Mouse (Mus musculus) heart, embryonic 14.5 days (tissue): ENCODE results near the gene Ugt1a7c. TPM values are rescaled to one million over a fixed set of nuclear protein-coding genes. Genes with fewer than 3 reads are reported as not detected.
A peak's percentile ranks its signal among the peaks of the same experiment; 100 is the strongest.

Experiments
- ATAC-seq: fragments of 200-750 bp; cut with Nextera tagmentation; 2 replicates; pipeline ENCODE4 v1.8.0; 2017; ENCODE audit warnings: low read depth, moderate TSS enrichment; ENCODE audit not compliant: insufficient number of reproducible peaks, insufficient read depth, low FRiP score
- H3K27ac ChIP-seq, 2 experiments: fragments of 200-500 bp in 1 of 2; fragments of 300-500 bp in 1 of 2; sonication (generic) in 1 of 2; replicated peaks in 1 of 2; 2 replicates each; pipeline ENCODE4 v1.5.1; 2012 to 2014; ENCODE audit warnings: low read depth in 2 of 2, low read length in 2 of 2, control low read depth in 1 of 2, mild to moderate bottlenecking in 1 of 2, mixed read lengths in 1 of 2; ENCODE audit not compliant: control insufficient read depth in 1 of 2, insufficient read depth in 1 of 2
- H3K27me3 ChIP-seq: fragments of 300-500 bp; sonication (generic); 2 replicates; pipeline ENCODE4 v1.6.1; 2014; ENCODE audit warnings: mild to moderate bottlenecking, low read length, control low read depth; ENCODE audit not compliant: control insufficient read depth, insufficient read depth
- H3K36me3 ChIP-seq: fragments of 300-500 bp; sonication (generic); 2 replicates; pipeline ENCODE4 v1.6.1; 2014; ENCODE audit warnings: mild to moderate bottlenecking, control low read depth, low read length, mixed read lengths; ENCODE audit not compliant: control insufficient read depth, insufficient read depth
- H3K4me1 ChIP-seq, 2 experiments: fragments of 200-500 bp in 1 of 2; fragments of 300-500 bp in 1 of 2; sonication (generic) in 1 of 2; 2 replicates each; pipeline ENCODE4 v1.6.1; 2012 to 2014; ENCODE audit warnings: low read length in 2 of 2, control low read depth in 1 of 2, mixed read lengths in 1 of 2; ENCODE audit not compliant: control insufficient read depth in 2 of 2, insufficient read depth in 2 of 2
- H3K4me2 ChIP-seq: fragments of 300-500 bp; sonication (generic); 2 replicates; pipeline ENCODE4 v1.6.1; 2014; ENCODE audit warnings: mild to moderate bottlenecking, low read length
- H3K4me3 ChIP-seq, 2 experiments: fragments of 200-500 bp in 1 of 2; fragments of 300-500 bp in 1 of 2; sonication (generic) in 1 of 2; 2 replicates each; pipeline ENCODE4 v1.5.1; 2012 to 2014; ENCODE audit warnings: low read length in 2 of 2, mild to moderate bottlenecking in 2 of 2, control low read depth in 1 of 2, low read depth in 1 of 2, moderate library complexity in 1 of 2; ENCODE audit not compliant: control insufficient read depth in 1 of 2, insufficient read depth in 1 of 2
- H3K9ac ChIP-seq: fragments of 300-500 bp; sonication (generic); 2 replicates; pipeline ENCODE4 v1.6.1; 2014; ENCODE audit warnings: mild to moderate bottlenecking, low read length
- H3K9me3 ChIP-seq: fragments of 300-500 bp; sonication (generic); 2 replicates; pipeline ENCODE4 v1.6.1; 2016; ENCODE audit warnings: low read length, control low read depth; ENCODE audit not compliant: control insufficient read depth
- WGBS: fragments of 180-500 bp; shearing (Covaris S2); extraction: QIAGEN DNeasy Blood & Tissue Kit; methylation state at CpG from one replicate; pipeline ENCODE4 v1.1.7; 2014; 5-methylcytosine and 5-hydroxymethylcytosine counted together
- polyA plus RNA-seq: library from polyadenylated mRNA; unstranded; fragments of >200 nt; fragmentation: Nextera tagmentation; extraction: Ambion mirVana; gene quantifications from 2 replicates; pipeline ENCODE4 v1.2.1, GENCODE M21; 2014

Gene Ugt1a7c
- polyA plus RNA-seq, 1 experiment from 2014 or later = 1.0 TPM

DNA sequence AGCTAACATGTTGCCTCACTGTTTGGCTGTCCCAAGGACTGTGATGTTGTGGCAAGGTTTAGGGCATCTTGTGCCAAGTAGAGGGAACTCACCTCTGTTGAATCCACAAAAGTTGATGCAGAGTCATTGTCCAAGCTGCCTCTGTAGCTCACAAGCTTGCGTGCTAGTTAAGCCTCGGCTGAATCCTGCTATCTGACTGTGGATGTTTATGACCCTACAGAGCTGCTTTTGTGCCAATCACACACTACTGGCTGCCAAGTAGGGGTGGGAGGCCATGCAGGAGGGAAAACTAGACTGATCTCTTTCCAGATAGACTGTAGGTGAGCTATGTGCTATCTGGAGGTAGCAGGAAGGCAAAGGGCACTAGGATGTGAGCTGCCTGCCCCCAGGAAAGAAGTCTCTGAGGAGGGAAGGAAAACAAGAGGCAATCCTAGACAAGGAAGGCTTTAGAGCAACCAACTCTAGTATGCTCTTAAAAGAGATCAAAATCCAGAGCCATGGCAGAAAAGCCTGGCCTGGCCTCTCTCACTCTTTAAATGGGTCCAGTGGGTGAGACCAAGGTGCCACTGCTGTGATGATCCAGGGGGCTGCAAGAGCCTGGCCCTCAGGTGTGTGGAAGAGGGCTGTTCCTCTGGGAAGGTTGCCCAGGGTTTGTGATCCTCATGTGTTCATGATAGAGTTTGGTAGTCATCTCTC is 119.1 kb downstream of the Ugt1a7c start:
- no peak overlapping the region for H3K4me3 ChIP-seq
- H3K4me1 ChIP-seq = no peaks in the 10 kb centered on the region
- no peak overlapping the region for H3K9ac ChIP-seq
- 0 out of 2 replicates have a peak, but pooled peaks have one; percentile 5 for ATAC-seq
- no peak overlapping the region for H3K4me2 ChIP-seq
- no peaks in the 10 kb centered on the region for H3K27me3 ChIP-seq
- WGBS = 67% methylated on average over 2 of the region's 2 CpGs
- no peaks in the 10 kb centered on the region for H3K36me3 ChIP-seq
- H3K9me3 ChIP-seq = peaks cover 47% of the 10 kb centered on the region
- no peak overlapping the region for H3K27ac ChIP-seq

DNA sequence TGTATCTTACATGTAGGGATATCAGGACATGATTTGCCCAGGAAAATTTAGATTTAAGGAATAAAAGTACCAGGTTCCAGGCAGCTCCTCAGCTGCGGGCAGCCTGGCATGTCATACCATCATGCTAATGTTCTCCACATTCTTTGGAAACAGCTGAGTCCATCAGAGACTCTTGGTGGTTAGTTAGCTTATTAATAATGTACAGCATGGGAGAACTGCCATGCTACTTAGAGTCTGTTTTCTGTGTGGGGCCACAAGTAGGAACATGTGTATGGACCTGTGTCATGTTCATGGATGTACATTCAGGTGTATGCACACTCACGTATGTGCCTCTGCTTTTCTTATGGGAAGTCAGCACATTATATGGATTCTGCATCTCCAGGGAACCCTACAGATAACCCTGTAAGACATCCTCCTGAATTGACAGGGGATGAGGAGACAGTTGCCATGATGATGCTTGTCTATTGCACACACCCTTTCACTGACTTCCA is 119.6 kb downstream of the Ugt1a7c start:
- H3K9me3 ChIP-seq = peaks cover 47% of the 10 kb centered on the region
- no peaks in the 10 kb centered on the region for H3K4me1 ChIP-seq
- no peak overlapping the region for H3K9ac ChIP-seq
- no peaks in the 10 kb centered on the region for H3K36me3 ChIP-seq
- no peak overlapping the region for H3K4me3 ChIP-seq
- H3K27ac ChIP-seq = no peak overlapping the region
- H3K4me2 ChIP-seq = no peak overlapping the region
- no peaks in the 10 kb centered on the region for H3K27me3 ChIP-seq
- WGBS = 70% methylated on average over 2 of the region's 2 CpGs
- ATAC-seq = no peak

DNA sequence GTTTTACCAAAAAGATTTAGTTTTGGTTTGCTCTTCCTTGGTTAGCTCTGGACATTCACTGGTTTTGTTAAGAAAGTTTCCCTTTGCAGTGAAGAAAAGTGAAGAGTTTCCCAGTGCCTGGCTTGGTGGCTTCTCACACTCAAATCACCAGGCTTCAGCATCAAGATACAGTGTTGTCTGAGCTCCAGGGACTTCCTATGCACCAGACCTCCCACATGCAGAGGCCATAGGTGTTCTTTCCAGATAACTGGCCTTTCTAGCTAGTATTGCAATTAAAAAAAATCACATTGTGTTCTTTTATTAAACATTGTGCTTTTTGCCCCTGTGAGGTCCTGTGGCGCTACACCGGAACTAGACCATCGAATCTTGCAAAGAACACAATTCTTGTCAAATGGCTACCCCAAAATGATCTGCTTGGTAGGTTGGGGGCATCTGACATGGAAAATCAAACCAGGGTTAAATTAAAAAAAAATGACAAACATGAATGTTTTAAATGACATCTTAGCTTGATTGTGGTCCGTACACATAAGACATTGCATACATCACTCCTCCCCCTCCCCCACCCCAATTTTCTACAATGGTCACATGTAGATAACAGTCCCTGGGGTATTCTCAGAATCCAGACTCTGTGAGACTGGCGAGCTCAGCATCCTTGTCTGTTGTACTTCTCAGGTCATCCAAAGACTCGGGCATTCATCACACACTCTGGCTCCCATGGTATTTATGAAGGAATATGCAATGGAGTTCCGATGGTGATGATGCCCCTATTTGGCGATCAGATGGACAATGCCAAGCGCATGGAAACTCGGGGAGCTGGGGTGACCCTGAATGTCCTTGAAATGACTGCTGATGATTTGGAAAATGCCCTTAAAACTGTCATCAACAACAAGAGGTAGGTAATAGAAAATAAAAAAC is 120.9 kb downstream of the Ugt1a7c start:
- no peak for ATAC-seq
- Histone ChIP-seq H3K27ac (no peak overlapping the region), H3K27me3 (no peaks in the 10 kb centered on the region), H3K4me1 (no peaks in the 10 kb centered on the region), H3K9me3 (peaks cover 47% of the 10 kb centered on the region), H3K4me3 (no peak overlapping the region), H3K9ac (no peak overlapping the region), H3K4me2 (no peak overlapping the region), H3K36me3 (no peaks in the 10 kb centered on the region)
- WGBS = 62% methylated on average over 10 of the region's 10 CpGs

DNA sequence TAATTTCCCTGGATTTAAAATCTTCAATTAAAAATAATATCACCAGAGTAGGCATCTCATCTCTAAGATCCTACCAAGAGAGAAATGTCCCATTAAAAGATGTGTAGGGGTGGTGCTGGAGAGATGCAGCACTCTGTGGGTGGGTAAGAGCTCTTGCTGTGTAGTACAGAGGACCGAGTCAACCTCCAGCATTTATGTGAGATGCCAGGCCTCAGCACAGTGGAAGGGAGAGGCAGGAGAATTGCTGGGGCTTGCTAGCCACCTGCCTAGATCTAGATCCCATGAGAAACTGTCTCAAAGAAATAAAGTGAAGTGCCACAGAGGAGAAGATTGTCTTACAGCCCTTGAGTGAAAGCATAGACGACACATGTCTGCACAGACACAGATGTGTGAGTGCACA is 121.7 kb downstream of the Ugt1a7c start:
- H3K4me2 ChIP-seq = no peak overlapping the region
- H3K4me3 ChIP-seq = no peak overlapping the region
- no peaks in the 10 kb centered on the region for H3K27me3 ChIP-seq
- ATAC-seq = no peak
- no peaks in the 10 kb centered on the region for H3K4me1 ChIP-seq
- 53% methylated on average over 2 of the region's 2 CpGs for WGBS
- H3K27ac ChIP-seq = no peak overlapping the region
- peaks cover 44% of the 10 kb centered on the region for H3K9me3 ChIP-seq
- H3K36me3 ChIP-seq = no peaks in the 10 kb centered on the region
- H3K9ac ChIP-seq = no peak overlapping the region

DNA sequence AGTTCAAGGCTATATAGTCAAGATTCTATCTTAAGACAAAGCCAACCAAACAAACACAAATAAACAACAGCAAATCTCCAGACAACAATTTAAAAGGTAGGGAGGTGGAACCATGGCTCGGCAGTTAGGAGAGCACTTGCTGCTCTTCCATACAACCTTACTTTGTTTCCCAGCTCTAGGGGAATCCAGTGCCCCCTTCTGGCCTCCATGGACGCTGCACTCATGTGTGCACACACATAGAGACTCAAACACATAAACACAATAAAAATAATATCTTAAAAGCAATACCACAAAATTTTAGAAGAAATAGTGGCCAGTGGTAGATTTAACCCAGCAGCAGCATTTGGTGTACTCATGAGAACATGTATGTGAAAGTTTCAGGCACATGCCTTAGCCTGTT is 122.3 kb downstream of the Ugt1a7c start:
- Histone ChIP-seq H3K9me3 (peaks cover 40% of the 10 kb centered on the region), H3K9ac (no peak overlapping the region)
- WGBS = 52% methylated on average over 2 of the region's 2 CpGs

DNA sequence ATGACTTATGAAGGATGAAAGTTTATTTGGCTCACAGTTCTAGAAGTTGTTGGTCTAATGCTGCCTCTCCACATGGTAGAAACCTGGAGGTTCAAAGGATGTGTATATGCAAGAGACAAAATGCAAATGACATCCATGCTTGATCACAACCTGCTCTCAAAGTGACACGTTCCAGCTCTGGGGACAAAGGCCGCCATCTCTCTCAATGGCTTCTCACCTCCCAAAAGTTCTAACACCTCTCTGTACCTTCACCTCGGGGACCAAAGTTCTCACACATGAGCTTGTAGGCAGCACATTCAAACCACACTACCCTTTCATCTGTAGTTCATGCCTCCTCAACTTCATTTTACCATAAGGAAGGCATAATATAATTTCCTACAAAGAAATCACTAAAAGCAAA is 122.7 kb downstream of the Ugt1a7c start:
- no peak for ATAC-seq
- WGBS = 34% methylated on average over 3 of the region's 3 CpGs

More for the DNA sequence above, 122.3 kb downstream of the Ugt1a7c start:
- H3K4me2 ChIP-seq = no peak overlapping the region
- no peaks in the 10 kb centered on the region for H3K4me1 ChIP-seq
- H3K4me3 ChIP-seq = no peak overlapping the region
- no peaks in the 10 kb centered on the region for H3K36me3 ChIP-seq
- no peak for ATAC-seq
- no peak overlapping the region for H3K27ac ChIP-seq
- H3K27me3 ChIP-seq = no peaks in the 10 kb centered on the region

DNA sequence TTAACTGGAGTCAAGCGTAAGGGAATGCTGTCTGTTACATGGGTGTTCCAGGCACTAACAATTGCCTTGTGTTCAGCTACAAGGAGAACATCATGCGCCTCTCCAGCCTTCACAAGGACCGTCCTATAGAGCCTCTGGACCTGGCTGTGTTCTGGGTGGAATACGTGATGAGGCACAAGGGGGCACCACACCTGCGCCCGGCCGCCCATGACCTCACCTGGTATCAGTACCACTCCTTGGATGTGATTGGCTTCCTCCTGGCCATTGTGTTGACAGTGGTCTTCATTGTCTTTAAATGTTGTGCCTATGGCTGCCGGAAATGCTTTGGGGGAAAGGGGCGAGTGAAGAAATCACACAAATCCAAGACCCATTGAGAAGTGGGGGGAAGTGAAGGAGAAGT is 123.2 kb downstream of the Ugt1a7c start:
- WGBS = 67% methylated on average over 9 of the region's 9 CpGs
- no peak overlapping the region for H3K9ac ChIP-seq
- H3K27ac ChIP-seq = no peak overlapping the region
- no peaks in the 10 kb centered on the region for H3K36me3 ChIP-seq
- no peaks in the 10 kb centered on the region for H3K27me3 ChIP-seq
- H3K9me3 ChIP-seq = peaks cover 33% of the 10 kb centered on the region
- no peak overlapping the region for H3K4me2 ChIP-seq
- ATAC-seq = no peak
- H3K4me1 ChIP-seq = no peaks in the 10 kb centered on the region
- H3K4me3 ChIP-seq = no peak overlapping the region

More for the DNA sequence above, 122.7 kb downstream of the Ugt1a7c start:
- no peak overlapping the region for H3K9ac ChIP-seq
- H3K4me1 ChIP-seq = no peaks in the 10 kb centered on the region
- H3K9me3 ChIP-seq = peaks cover 37% of the 10 kb centered on the region
- H3K4me2 ChIP-seq = no peak overlapping the region
- H3K27ac ChIP-seq = no peak overlapping the region
- no peaks in the 10 kb centered on the region for H3K36me3 ChIP-seq
- H3K27me3 ChIP-seq = no peaks in the 10 kb centered on the region
- H3K4me3 ChIP-seq = no peak overlapping the region
